Mouse (Mus musculus) MEL (cell line): Measurements from ENCODE around the gene Lrrc26. TPM values are rescaled to one million over a fixed set of nuclear protein-coding genes. Genes with fewer than 3 reads are reported as not detected.

Experiments
- DNase-seq: peaks from one replicate; pipeline ENCODE4 v3.0.0; 2011; ENCODE audit warnings: low read depth, low spot score
- H3K27ac ChIP-seq: 2 replicates; pipeline ENCODE4 v1.5.1; 2012; ENCODE audit warnings: low read depth, mild to moderate bottlenecking, control low read depth, low read length, moderate library complexity; ENCODE audit not compliant: control insufficient read depth
- H3K27me3 ChIP-seq, 2 experiments: fragments of 150-350 bp in 1 of 2; sonication (generic) in 1 of 2; 2 replicates each; pipeline ENCODE4 v1.6.1; 2012; ENCODE audit warnings: low read length in 2 of 2, mild to moderate bottlenecking in 2 of 2, improper control_type of control experiment in 1 of 2, moderate library complexity in 1 of 2; ENCODE audit not compliant: insufficient read depth in 2 of 2, control insufficient read depth in 1 of 2
- H3K36me3 ChIP-seq, 2 experiments: 2 replicates each; pipeline ENCODE4 v1.6.1; 2012 to 2014; ENCODE audit warnings: low read length in 2 of 2, improper control_type of control experiment in 1 of 2, inconsistent platforms in 1 of 2, mild to moderate bottlenecking in 1 of 2; ENCODE audit not compliant: insufficient read depth in 2 of 2, control insufficient read depth in 1 of 2
- H3K4me1 ChIP-seq, 2 experiments: fragments of 150-350 bp in 1 of 2; sonication (generic) in 1 of 2; 2 replicates each; pipeline ENCODE4 v1.6.1; 2012; ENCODE audit warnings: low read length in 2 of 2, improper control_type of control experiment in 1 of 2, mild to moderate bottlenecking in 1 of 2; ENCODE audit not compliant: insufficient read depth in 2 of 2, control insufficient read depth in 1 of 2
- H3K4me3 ChIP-seq, 2 experiments: fragments of 150-350 bp in 1 of 2; sonication (generic) in 1 of 2; 2 replicates each; pipeline ENCODE4 v1.5.1; 2012; ENCODE audit warnings: low read depth in 2 of 2, low read length in 2 of 2, mild to moderate bottlenecking in 2 of 2, moderate library complexity in 2 of 2, control low read depth in 1 of 2, improper control_type of control experiment in 1 of 2; ENCODE audit not compliant: control insufficient read depth in 1 of 2, insufficient read depth in 1 of 2
- H3K79me2 ChIP-seq: 2 replicates; pipeline ENCODE4 v1.6.1; 2012; ENCODE audit warnings: mild to moderate bottlenecking, low read length, moderate library complexity; ENCODE audit not compliant: control insufficient read depth, poor library complexity, insufficient read depth
- H3K9ac ChIP-seq: 2 replicates; pipeline ENCODE4 v1.6.1; 2012; ENCODE audit warnings: low read depth, mild to moderate bottlenecking, control low read depth, low read length, moderate library complexity; ENCODE audit not compliant: control insufficient read depth, poor library complexity, severe bottlenecking
- H3K9me3 ChIP-seq: fragments of 150-350 bp; sonication (generic); replicated peaks from 2 replicates; pipeline ENCODE4 v1.6.1; 2012; ENCODE audit warnings: mild to moderate bottlenecking, low read length, improper control_type of control experiment, moderate library complexity; ENCODE audit not compliant: insufficient read depth
- CHD2 ChIP-seq: IDR thresholded peaks from 2 replicates; pipeline ENCODE4 v1.6.1; 2011; ENCODE audit warnings: low read length, improper control_type of control experiment
- E2F4 ChIP-seq: IDR thresholded peaks from 2 replicates; pipeline ENCODE4 v1.6.1; 2011; ENCODE audit warnings: low read depth, low read length, improper control_type of control experiment, borderline replicate concordance
- ELF1 ChIP-seq: IDR thresholded peaks from 2 replicates; pipeline ENCODE4 v1.6.1; 2014; ENCODE audit warnings: low read depth, mild to moderate bottlenecking, inconsistent platforms, low read length, improper control_type of control experiment, moderate library complexity
- JUND ChIP-seq: IDR thresholded peaks from 2 replicates; pipeline ENCODE4 v1.6.1; 2011; ENCODE audit warnings: low read depth, mild to moderate bottlenecking, improper control_type of control experiment, low read length
- MYB ChIP-seq: IDR thresholded peaks from 2 replicates; pipeline ENCODE4 v1.6.1; 2011; ENCODE audit warnings: mild to moderate bottlenecking, low read depth, low read length, improper control_type of control experiment
- NELFE ChIP-seq: IDR thresholded peaks from 2 replicates; pipeline ENCODE4 v1.6.1; 2011; ENCODE audit warnings: low read depth, low read length, improper control_type of control experiment
- POLR2A ChIP-seq, 2 experiments: IDR thresholded peaks; 2 replicates each; pipeline ENCODE4 v1.6.1; 2011 to 2012; ENCODE audit warnings: low read length in 2 of 2, mild to moderate bottlenecking in 2 of 2, control low read depth in 1 of 2, improper control_type of control experiment in 1 of 2, low read depth in 1 of 2, moderate library complexity in 1 of 2; ENCODE audit not compliant: control insufficient read depth in 1 of 2, insufficient read depth in 1 of 2, poor library complexity in 1 of 2
- POLR2AphosphoS2 ChIP-seq: IDR thresholded peaks from 2 replicates; pipeline ENCODE4 v1.6.1; 2011; ENCODE audit warnings: low read length, improper control_type of control experiment
- SIN3A ChIP-seq: IDR thresholded peaks from 2 replicates; pipeline ENCODE4 v1.6.1; 2012; ENCODE audit warnings: low read length, improper control_type of control experiment, inconsistent platforms
- SMC3 ChIP-seq: IDR thresholded peaks from 2 replicates; pipeline ENCODE4 v1.6.1; 2011; ENCODE audit warnings: low read depth, low read length, improper control_type of control experiment
- USF2 ChIP-seq, 2 experiments: IDR thresholded peaks; 2 replicates each; pipeline ENCODE4 v1.6.1; 2011 to 2012; ENCODE audit warnings: improper control_type of control experiment in 2 of 2, low read length in 2 of 2, borderline replicate concordance in 1 of 2, inconsistent platforms in 1 of 2, low read depth in 1 of 2, mild to moderate bottlenecking in 1 of 2; ENCODE audit not compliant: insufficient read depth in 1 of 2
- ZC3H11A ChIP-seq: IDR thresholded peaks from 2 replicates; pipeline ENCODE4 v1.6.1; 2012; ENCODE audit warnings: low read depth, mild to moderate bottlenecking, inconsistent platforms, low read length, improper control_type of control experiment
- ZKSCAN1 ChIP-seq: IDR thresholded peaks from 2 replicates; pipeline ENCODE4 v1.6.1; 2012; ENCODE audit warnings: low read depth, mild to moderate bottlenecking, inconsistent platforms, low read length, improper control_type of control experiment, moderate library complexity
- polyA plus RNA-seq, 2 experiments: library from polyadenylated mRNA; stranded (reverse) in 1 of 2; unstranded in 1 of 2; fragments of >175 nt in 1 of 2; fragments of >200 nt in 1 of 2; gene quantifications; 2 replicates each; pipeline versions ENCODE4 v1.2.1 to v1.2.4; 2012; ENCODE audit warnings: low replicate concordance in 2 of 2, low read depth in 1 of 2; ENCODE audit not compliant: insufficient read length in 2 of 2, insufficient read depth in 1 of 2, missing spikeins in 1 of 2
- total RNA-seq: library from RNA; depleted of rRNA; stranded (reverse); fragments of 300-350 nt; gene quantifications from 2 replicates; pipeline ENCODE4 v1.2.3, GENCODE M21; 2012

The Lrrc26 gene
- total and polyA plus RNA-seq, 3 experiments = not detected

DNA sequence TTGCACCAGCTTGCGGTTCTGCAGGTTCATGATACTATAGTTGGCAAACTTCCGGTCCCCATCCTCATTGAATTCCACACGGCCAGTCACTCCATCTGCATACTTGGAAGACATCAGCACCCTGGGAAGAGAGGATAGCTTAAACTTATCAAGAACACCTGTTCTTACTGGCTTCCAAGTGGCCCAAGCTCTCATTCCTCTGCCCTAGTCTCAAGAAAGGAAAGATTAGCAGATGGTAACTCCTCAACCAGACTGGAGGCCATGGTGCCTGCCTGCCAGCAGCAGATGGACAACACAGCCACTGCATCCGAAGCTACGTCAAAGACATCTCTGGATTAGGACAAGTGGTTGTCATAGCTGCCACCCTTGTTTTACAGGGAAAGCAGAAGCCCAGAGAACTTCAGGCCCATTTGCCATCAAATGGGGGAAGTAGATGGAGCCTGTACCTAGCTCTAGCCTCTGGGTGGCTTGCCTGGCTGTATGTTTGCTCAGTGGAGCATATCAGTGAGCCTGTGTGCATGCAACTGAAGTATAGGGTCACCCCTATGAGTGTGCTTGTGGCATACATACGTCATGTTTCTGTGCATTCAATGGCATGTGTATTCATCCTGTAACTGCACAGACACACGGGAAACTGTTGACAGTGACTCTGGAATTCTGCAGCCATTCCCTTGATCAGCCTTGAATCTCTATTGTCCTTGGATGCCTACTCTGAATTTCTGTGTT lies 14.4 kb downstream of the Lrrc26 start:
- H3K27me3 ChIP-seq = peaks cover 0 to 2% of the 10 kb centered on the region in 2 experiments; a peak in 1 of 4 replicates
- TF ChIP-seq SIN3A (no peak), ZC3H11A (no peak), ELF1 (no peak), SMC3 (no peak)
- TF ChIP-seq, all 39 proteins: peak for 0
- H3K36me3 ChIP-seq = peaks cover 0 to 3% of the 10 kb centered on the region in 2 experiments; a peak in 1 of 4 replicates
- H3K9me3 ChIP-seq = no peaks in the 10 kb centered on the region
- no peak overlapping the region for H3K9ac ChIP-seq
- H3K27ac ChIP-seq = no peak overlapping the region
- no peaks in the 10 kb centered on the region for H3K79me2 ChIP-seq
- peak; percentile 29 for DNase-seq
- H3K4me3 ChIP-seq = no peak overlapping the region
- peaks cover 0 to 8% of the 10 kb centered on the region in 2 experiments; a peak in 2 of 4 replicates for H3K4me1 ChIP-seq

DNA sequence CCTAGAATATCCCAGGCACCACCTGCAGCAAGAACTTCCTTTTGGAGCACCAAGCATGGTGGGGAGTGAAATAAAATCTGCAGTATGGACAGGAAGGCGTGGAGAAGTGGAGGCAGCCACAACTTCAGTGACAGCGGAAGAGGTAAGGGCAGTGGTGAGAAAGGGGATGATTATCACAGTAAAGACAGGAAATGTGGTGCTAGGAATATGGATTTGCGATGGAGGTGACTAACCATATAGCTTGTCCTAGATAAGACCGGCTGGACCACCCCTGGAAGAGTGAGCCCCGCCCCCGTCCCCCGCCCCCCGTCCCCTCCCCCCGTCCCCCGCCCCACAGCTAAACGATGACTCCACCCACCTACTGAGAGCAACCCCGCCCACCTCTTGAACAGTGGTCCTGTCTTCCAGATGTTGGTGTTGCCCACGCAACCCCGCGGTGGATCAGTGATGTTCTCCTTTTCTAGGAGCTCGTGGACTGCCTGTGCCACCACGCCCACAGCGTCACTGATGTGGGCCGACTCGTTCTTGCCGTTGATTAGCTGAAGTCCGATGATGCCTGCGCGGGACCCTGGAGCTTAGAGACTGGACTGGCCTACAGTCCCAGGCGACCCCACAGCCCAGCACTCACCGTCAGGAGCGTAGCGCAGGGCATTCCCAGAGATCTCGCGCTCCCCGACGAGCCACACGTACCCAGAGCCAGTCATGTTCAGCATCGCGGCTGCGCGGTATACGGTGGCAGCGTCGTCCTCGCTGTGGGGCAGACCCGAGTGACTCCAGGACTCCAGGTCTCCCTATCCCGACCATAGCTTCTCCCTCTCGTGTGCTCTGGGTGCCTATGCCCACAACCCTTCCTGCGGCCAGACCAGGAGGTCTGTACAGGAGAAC lies 15.2 kb downstream of the Lrrc26 start:
- peaks cover 0 to 3% of the 10 kb centered on the region in 2 experiments; a peak in 1 of 4 replicates for H3K36me3 ChIP-seq
- no peak overlapping the region for H3K4me3 ChIP-seq
- no peak for TF ChIP-seq JUND
- TF ChIP-seq POLR2A (IDR thresholded peaks at IDR 0.05; ENCODE audit: control insufficient read depth in 1 of 2, insufficient read depth in 1 of 2, low read depth in 1 of 2, low read length in 2 of 2, poor library complexity in 1 of 2) = no peak
- no peak for TF ChIP-seq E2F4
- no peak for TF ChIP-seq POLR2AphosphoS2
- TF ChIP-seq CHD2 = no peak
- H3K27ac ChIP-seq = no peak overlapping the region
- H3K9me3 ChIP-seq = no peaks in the 10 kb centered on the region
- no peaks in the 10 kb centered on the region for H3K79me2 ChIP-seq
- no peak overlapping the region for H3K9ac ChIP-seq
- no peak for DNase-seq
- peaks cover 0 to 2% of the 10 kb centered on the region in 2 experiments; a peak in 1 of 4 replicates for H3K27me3 ChIP-seq
- H3K4me1 ChIP-seq = peaks cover 0 to 8% of the 10 kb centered on the region in 2 experiments; a peak in 2 of 4 replicates

DNA sequence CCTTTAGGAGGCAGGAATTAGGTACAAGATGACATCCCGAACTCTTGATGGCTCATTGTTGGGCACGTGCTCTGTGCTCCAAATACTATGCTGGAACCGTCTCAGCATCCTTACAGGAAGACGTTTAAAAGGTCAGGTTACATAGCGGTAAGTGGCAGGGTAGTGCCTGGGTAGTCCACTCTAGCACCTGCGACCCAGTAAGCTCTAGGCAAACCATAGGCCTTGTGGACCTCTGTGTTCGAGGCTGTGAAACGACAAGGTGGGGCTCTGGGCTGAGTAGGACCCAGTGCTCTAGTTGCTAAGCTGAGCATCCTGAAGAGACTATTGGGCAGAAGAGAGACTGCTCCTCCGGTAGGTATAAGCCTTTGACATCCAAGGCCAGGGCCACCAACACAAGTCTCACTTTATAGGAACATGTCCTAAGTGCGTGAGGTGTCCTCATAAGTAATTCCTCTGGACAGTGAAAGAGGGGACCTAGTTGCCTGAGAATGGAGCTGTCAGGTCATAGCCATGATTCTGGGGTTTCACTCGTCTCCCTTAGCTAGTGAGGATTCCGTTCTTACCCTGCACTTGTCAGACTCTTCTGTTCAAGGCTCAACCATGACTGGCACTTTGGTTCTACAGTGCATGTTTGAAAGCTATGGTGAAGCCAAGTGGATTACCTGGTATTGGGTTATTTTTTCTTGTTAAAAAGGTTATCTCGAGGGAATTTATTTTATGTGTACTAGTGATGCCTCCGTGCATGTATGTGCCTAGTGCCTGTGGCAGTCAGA lies 16.1 kb downstream of the Lrrc26 start:
- Histone ChIP-seq H3K9ac (no peak overlapping the region), H3K27ac (no peak overlapping the region), H3K4me1 (peaks cover 0 to 8% of the 10 kb centered on the region in 2 experiments; a peak in 2 of 4 replicates), H3K4me3 (no peak overlapping the region), H3K36me3 (peaks cover 0 to 3% of the 10 kb centered on the region in 2 experiments; a peak in 1 of 4 replicates), H3K79me2 (no peaks in the 10 kb centered on the region), H3K27me3 (peaks cover 0 to 2% of the 10 kb centered on the region in 2 experiments; a peak in 1 of 4 replicates), H3K9me3 (no peaks in the 10 kb centered on the region)
- no peak for DNase-seq
- TF ChIP-seq USF2 (IDR thresholded peaks at IDR 0.05; ENCODE audit: borderline replicate concordance in 1 of 2, insufficient read depth in 1 of 2, low read depth in 1 of 2, low read length in 2 of 2) = no peak
- no peak for TF ChIP-seq NELFE
- TF ChIP-seq MYB = no peak
- no peak for TF ChIP-seq ZKSCAN1
